11 mouse cellular contexts compared by ENCODE assay signal in the genomic region with DNA sequence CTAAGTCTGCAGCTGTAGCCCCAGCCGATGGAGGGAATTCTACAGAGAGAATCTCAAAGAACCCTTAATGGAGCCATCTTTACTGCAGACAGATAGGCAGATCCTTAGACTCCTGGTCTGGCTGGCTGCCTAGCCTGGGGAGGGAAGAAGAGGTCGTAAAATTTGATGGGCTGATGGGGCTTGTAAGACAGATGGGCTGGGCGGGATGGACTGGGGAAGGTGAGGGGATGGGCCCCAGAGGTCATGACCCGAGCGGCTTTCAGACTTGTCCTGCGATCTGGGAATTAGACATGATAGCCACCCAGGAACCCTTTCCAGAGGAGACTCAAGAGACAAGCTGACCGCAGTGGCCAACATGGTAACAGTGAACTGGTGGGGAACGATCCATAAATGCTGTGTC.
"Had no signal": no experiment of that assay in that cellular context is flagged by ENCODE, and none has a peak within 500 bp of the region (broad histone marks: within the 10 kb centered on the region; RNA-seq: fewer than 3 reads in every experiment).

No protein-coding gene starts in this region.

- H3K9me3 ChIP-seq: liver, embryonic 13.5 days; lung, embryonic 15.5 days; midbrain, embryonic 13.5 days; stomach, embryonic 15.5 days had no signal

- DNase-seq: kidney, postnatal 4 days; left cerebral cortex, postnatal 4 days; liver; liver, embryonic 13.5 days; liver, postnatal 0 days; thymus, postnatal 4 days had no signal

- H3K4me3 ChIP-seq: layer of hippocampus, adult 2 months; liver, embryonic 13.5 days; lung, embryonic 15.5 days; midbrain, embryonic 13.5 days; stomach, embryonic 15.5 days had no signal

- H3K4me2 ChIP-seq: liver, embryonic 13.5 days; lung, embryonic 15.5 days; midbrain, embryonic 13.5 days; stomach, embryonic 15.5 days had no signal

- H3K36me3 ChIP-seq: liver, embryonic 13.5 days; lung, embryonic 15.5 days; midbrain, embryonic 13.5 days; stomach, embryonic 15.5 days had no signal

- H3K27ac ChIP-seq: layer of hippocampus, adult 2 months; liver, embryonic 13.5 days; lung, embryonic 15.5 days; midbrain, embryonic 13.5 days; stomach, embryonic 15.5 days had no signal

- H3K27me3 ChIP-seq: lung, embryonic 15.5 days; stomach, embryonic 15.5 days had no signal

- ATAC-seq: intestine, postnatal 0 days; liver, postnatal 0 days; midbrain, embryonic 13.5 days had no signal

- H3K9ac ChIP-seq: liver, embryonic 13.5 days; liver, postnatal 0 days; lung, embryonic 15.5 days; midbrain, embryonic 13.5 days; stomach, embryonic 15.5 days had no signal

- H3K4me1 ChIP-seq: midbrain, embryonic 13.5 days; stomach, embryonic 15.5 days had no signal
